Mouse (Mus musculus) sigmoid colon, adult 10 weeks (tissue): ENCODE data around the gene Cyth4. TPM values are rescaled to one million over a fixed set of nuclear protein-coding genes. Genes with fewer than 3 reads are reported as not detected.

Source experiments
- polyA plus RNA-seq: library from polyadenylated mRNA; stranded (reverse); fragments of 350-450 nt; fragmentation: Illumina TruSeq; extraction: RNeasy Lipid Tissue Mini Kit (QIAGEN cat#74804); gene quantifications from one replicate; pipeline ENCODE4 v1.2.3, GENCODE M21; 2014; ENCODE audit warnings: low read depth, low replicate concordance

The Cyth4 gene
- 2.1 TPM for polyA plus RNA-seq

GRCm38 (mm10) chr15:78596914-78597313 lies at the start of gene Cyth4:
TSS of gene Cyth4 (plus strand) at chr15:78597047.

GRCm38 (mm10) chr15:78572658-78573397 lies 24.0 kb upstream of the Cyth4 start, which contains the start of gene Rac2:
TSS of gene Rac2 (minus strand) at chr15:78572783.

Other genes with a start within 250 kb of the Cyth4 start
- not detected for gene Tex33, start 201.1 kb upstream of the Cyth4 start, polyA plus RNA-seq
- 8.8 TPM for gene Tst, start 191.1 kb upstream of the Cyth4 start, polyA plus RNA-seq
- gene Mpst, start 190.6 kb upstream of the Cyth4 start, polyA plus RNA-seq: 4.1 TPM
- gene Kctd17, start 168.5 kb upstream of the Cyth4 start, polyA plus RNA-seq: 5.5 TPM
- gene Tmprss6, start 128.4 kb upstream of the Cyth4 start, polyA plus RNA-seq: not detected
- 0.44 TPM for gene Il2rb, start 101.8 kb upstream of the Cyth4 start, polyA plus RNA-seq
- gene C1qtnf6, start 65.6 kb upstream of the Cyth4 start, polyA plus RNA-seq: 15.3 TPM
- 0.16 TPM for gene Sstr3, start 52.4 kb upstream of the Cyth4 start, polyA plus RNA-seq
- gene Rac2, start 24.3 kb upstream of the Cyth4 start, polyA plus RNA-seq: 1.6 TPM
- gene Elfn2, start 121.7 kb downstream of the Cyth4 start, polyA plus RNA-seq: 0.13 TPM
- not detected for gene Mfng, start 176.4 kb downstream of the Cyth4 start, polyA plus RNA-seq
- gene Card10, start 206.0 kb downstream of the Cyth4 start, polyA plus RNA-seq: 0.66 TPM
- gene Cdc42ep1, start 245.6 kb downstream of the Cyth4 start, polyA plus RNA-seq: not detected